Mouse (Mus musculus): Measurements from ENCODE around the gene Rfc2. TPM values are rescaled to one million over a fixed set of nuclear protein-coding genes. Genes with fewer than 3 reads are reported as not detected.

The Rfc2 gene
- polyA plus RNA-seq, 1 experiment from 2014 or later = 298 TPM

- Histone ChIP-seq H3K4me1 (replicated peaks; ENCODE audit: control insufficient read depth, insufficient read depth, low read length) (peaks cover 21% of the 10 kb centered on the region), H3K9ac (ENCODE audit: low read length) (no peak overlapping the region), H3K36me3 (ENCODE audit: control insufficient read depth, insufficient read depth, low read length) (no peaks in the 10 kb centered on the region), H3K27me3 (replicated peaks; ENCODE audit: control insufficient read depth, insufficient read depth, low read length) (no peaks in the 10 kb centered on the region), H3K27ac (ENCODE audit: low read depth) (no peak overlapping the region), H3K4me3 (ENCODE audit: low read depth, low read length) (no peak overlapping the region), H3K4me2 (ENCODE audit: low read length) (no peak overlapping the region), H3K9me3 (ENCODE audit: control insufficient read depth, low read length) (no peaks in the 10 kb centered on the region)
- WGBS = 85% methylated on average over 7 of the region's 7 CpGs
- ATAC-seq (replicated peaks; ENCODE audit: low FRiP score, low TSS enrichment, low read depth) (no peak), DNase-seq (ENCODE audit: low spot score) (no peak)
These were observed 34.4 kb upstream of the Rfc2 start for GRCm38 (mm10) chr5:134546790-134547189.

- ATAC-seq (replicated peaks; ENCODE audit: low FRiP score, low TSS enrichment, low read depth) (no peak), DNase-seq (ENCODE audit: low spot score) (no peak)
- WGBS = 46% methylated on average over 5 of the region's 5 CpGs
- Histone ChIP-seq H3K4me2 (ENCODE audit: low read length) (no peak overlapping the region), H3K36me3 (ENCODE audit: control insufficient read depth, insufficient read depth, low read length) (no peaks in the 10 kb centered on the region), H3K4me3 (ENCODE audit: low read depth, low read length) (no peak overlapping the region), H3K9ac (ENCODE audit: low read length) (no peak overlapping the region), H3K27ac (ENCODE audit: low read depth) (no peak overlapping the region), H3K9me3 (ENCODE audit: control insufficient read depth, low read length) (no peaks in the 10 kb centered on the region), H3K27me3 (replicated peaks; ENCODE audit: control insufficient read depth, insufficient read depth, low read length) (no peaks in the 10 kb centered on the region), H3K4me1 (replicated peaks; ENCODE audit: control insufficient read depth, insufficient read depth, low read length) (peaks cover 26% of the 10 kb centered on the region)
These were observed 32.9 kb upstream of the Rfc2 start for GRCm38 (mm10) chr5:134548306-134548705.

DNA sequence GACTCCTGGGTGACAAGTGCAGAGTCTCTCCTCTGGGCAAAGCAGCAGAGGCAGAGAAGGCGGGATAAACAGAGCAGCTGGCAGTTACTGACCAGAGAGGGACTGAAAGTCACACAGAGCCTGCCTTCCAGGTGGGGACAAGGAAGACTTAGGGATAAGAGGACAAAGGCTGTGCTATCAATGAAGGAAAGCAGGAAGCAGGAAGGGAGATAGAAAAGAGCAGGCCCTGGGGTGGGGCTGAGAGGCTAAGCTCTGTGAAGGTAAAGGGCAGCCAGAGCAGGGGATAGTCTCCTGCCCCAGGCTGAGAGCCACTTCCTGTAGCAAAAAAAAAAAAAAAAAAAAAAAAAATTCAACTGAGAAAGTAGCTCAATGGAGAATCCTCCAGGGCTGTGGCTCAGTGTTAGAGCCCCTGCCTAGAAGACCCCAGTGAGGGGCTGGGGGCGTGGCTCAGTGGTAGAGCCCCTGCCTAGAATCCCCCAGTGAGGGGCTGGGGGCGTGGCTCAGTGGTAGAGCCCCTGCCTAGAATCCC, 31.5 kb upstream of the Rfc2 start:
- 88% methylated on average over 3 of the region's 3 CpGs for WGBS
- H3K9ac ChIP-seq (ENCODE audit: low read length) = no peak overlapping the region
- DNase-seq (ENCODE audit: low spot score) (no peak), ATAC-seq (replicated peaks; ENCODE audit: low FRiP score, low TSS enrichment, low read depth) (no peak)
- no peaks in the 10 kb centered on the region for H3K9me3 ChIP-seq (ENCODE audit: control insufficient read depth, low read length)
- H3K27ac ChIP-seq (ENCODE audit: low read depth) = no peak overlapping the region
- no peak overlapping the region for H3K4me2 ChIP-seq (ENCODE audit: low read length)
- peaks cover 26% of the 10 kb centered on the region for H3K4me1 ChIP-seq (replicated peaks; ENCODE audit: control insufficient read depth, insufficient read depth, low read length)
- no peak overlapping the region for H3K4me3 ChIP-seq (ENCODE audit: low read depth, low read length)
- H3K27me3 ChIP-seq (replicated peaks; ENCODE audit: control insufficient read depth, insufficient read depth, low read length) = no peaks in the 10 kb centered on the region
- H3K36me3 ChIP-seq (ENCODE audit: control insufficient read depth, insufficient read depth, low read length) = no peaks in the 10 kb centered on the region

- H3K9ac ChIP-seq (ENCODE audit: low read length) = peak overlapping the region; percentile 86
- peak overlapping the region; percentile 80 for H3K4me3 ChIP-seq (ENCODE audit: low read depth, low read length)
- H3K27me3 ChIP-seq (replicated peaks; ENCODE audit: control insufficient read depth, insufficient read depth, low read length) = no peaks in the 10 kb centered on the region
- no peaks in the 10 kb centered on the region for H3K9me3 ChIP-seq (ENCODE audit: control insufficient read depth, low read length)
- DNase-seq (ENCODE audit: low spot score) (no peak), ATAC-seq (replicated peaks; ENCODE audit: low FRiP score, low TSS enrichment, low read depth) (0 out of 2 replicates have a peak, but pooled peaks have one; percentile 26)
- H3K4me2 ChIP-seq (ENCODE audit: low read length) = peak overlapping the region; percentile 92
- 11% methylated on average over 6 of the region's 6 CpGs for WGBS
- H3K27ac ChIP-seq (ENCODE audit: low read depth) = peak overlapping the region; percentile 93; the same call in 1 of the 2 replicates
- H3K36me3 ChIP-seq (ENCODE audit: control insufficient read depth, insufficient read depth, low read length) = no peaks in the 10 kb centered on the region
- H3K4me1 ChIP-seq (replicated peaks; ENCODE audit: control insufficient read depth, insufficient read depth, low read length) = peaks cover 34% of the 10 kb centered on the region
These were observed 30.3 kb upstream of the Rfc2 start for GRCm38 (mm10) chr5:134550836-134551232.

DNA sequence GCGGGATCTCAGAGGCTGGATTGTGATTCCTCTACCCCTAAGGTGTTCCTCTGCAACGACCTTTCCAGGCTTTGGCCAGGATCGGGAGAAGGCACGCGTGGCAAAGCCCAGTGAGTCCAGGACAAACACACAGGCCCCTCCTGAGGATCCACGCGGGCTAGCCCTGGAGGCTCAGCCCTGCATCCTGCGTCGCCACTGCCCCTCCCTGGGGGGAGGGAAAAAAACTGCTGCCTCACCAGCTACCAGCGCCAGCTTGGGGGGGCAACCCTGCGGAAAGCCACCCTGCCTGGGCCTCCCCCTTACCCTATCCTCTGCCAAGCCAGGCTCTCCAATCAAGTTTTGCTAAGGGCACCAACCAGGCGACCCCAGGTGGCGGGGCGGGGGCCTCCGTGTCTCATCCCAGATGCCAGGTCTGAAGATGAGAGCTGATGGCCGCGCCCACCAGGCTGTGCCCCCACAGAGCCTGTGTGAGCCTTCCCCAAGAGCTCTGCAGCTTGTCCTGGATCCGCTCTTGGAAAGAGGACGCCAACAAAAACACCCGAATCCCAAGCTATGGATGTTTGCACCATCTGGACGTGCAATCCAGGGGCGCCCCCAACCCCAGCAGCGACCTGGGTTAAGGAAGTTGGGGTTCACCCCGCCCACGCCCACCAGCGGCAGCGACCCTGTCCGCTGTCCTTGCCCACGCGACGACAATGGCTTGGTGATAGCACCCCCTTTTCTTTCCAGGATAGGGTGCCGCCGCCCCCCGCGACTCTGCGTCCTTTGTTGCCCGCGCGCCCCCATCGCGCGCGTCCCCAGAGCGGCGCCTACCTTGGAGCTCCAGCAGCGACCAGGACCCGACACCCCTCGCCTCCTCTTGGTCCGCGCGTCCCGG, 29.7 kb upstream of the Rfc2 start:
- Histone ChIP-seq H3K9ac (ENCODE audit: low read length) (peak overlapping the region; percentile 86), H3K27me3 (replicated peaks; ENCODE audit: control insufficient read depth, insufficient read depth, low read length) (no peaks in the 10 kb centered on the region), H3K4me1 (replicated peaks; ENCODE audit: control insufficient read depth, insufficient read depth, low read length) (peaks cover 34% of the 10 kb centered on the region), H3K4me3 (ENCODE audit: low read depth, low read length) (peak overlapping the region; percentile 80), H3K27ac (ENCODE audit: low read depth) (peak overlapping the region; percentile 93), H3K9me3 (ENCODE audit: control insufficient read depth, low read length) (no peaks in the 10 kb centered on the region), H3K4me2 (ENCODE audit: low read length) (peak overlapping the region; percentile 92), H3K36me3 (ENCODE audit: control insufficient read depth, insufficient read depth, low read length) (no peaks in the 10 kb centered on the region)
- 1% methylated on average over 52 of the region's 52 CpGs for WGBS
- ATAC-seq (replicated peaks; ENCODE audit: low FRiP score, low TSS enrichment, low read depth) (no peak; the same call in 1 of the 2 replicates), DNase-seq (ENCODE audit: low spot score) (peak; percentile 72)

GRCm38 (mm10) chr5:134552110-134552972, 28.8 kb upstream of the Rfc2 start, which contains the start of gene Clip2:
TSS of gene Clip2 (minus strand) at chr5:134552434.
- WGBS = 1% methylated on average over 54 of the region's 61 CpGs
- Histone ChIP-seq H3K9me3 (ENCODE audit: control insufficient read depth, low read length) (no peaks in the 10 kb centered on the region), H3K27me3 (replicated peaks; ENCODE audit: control insufficient read depth, insufficient read depth, low read length) (no peaks in the 10 kb centered on the region), H3K27ac (ENCODE audit: low read depth) (peak within 1 kb of the TSS; percentile 93), H3K4me2 (ENCODE audit: low read length) (peak within 1 kb of the TSS; percentile 92), H3K36me3 (ENCODE audit: control insufficient read depth, insufficient read depth, low read length) (no peaks in the 10 kb centered on the region), H3K4me1 (replicated peaks; ENCODE audit: control insufficient read depth, insufficient read depth, low read length) (peaks cover 34% of the 10 kb centered on the region), H3K9ac (ENCODE audit: low read length) (peak within 1 kb of the TSS; percentile 86), H3K4me3 (ENCODE audit: low read depth, low read length) (peak within 1 kb of the TSS; percentile 80)
- ATAC-seq (replicated peaks; ENCODE audit: low FRiP score, low TSS enrichment, low read depth) = peak; percentile 83
- DNase-seq (ENCODE audit: low spot score) = peak; percentile 98

GRCm38 (mm10) chr5:134553951-134554546, 27.1 kb upstream of the Rfc2 start:
- Histone ChIP-seq H3K4me3 (ENCODE audit: low read depth, low read length) (no peak overlapping the region), H3K27me3 (replicated peaks; ENCODE audit: control insufficient read depth, insufficient read depth, low read length) (no peaks in the 10 kb centered on the region), H3K4me2 (ENCODE audit: low read length) (no peak overlapping the region), H3K9me3 (ENCODE audit: control insufficient read depth, low read length) (no peaks in the 10 kb centered on the region), H3K9ac (ENCODE audit: low read length) (no peak overlapping the region), H3K36me3 (ENCODE audit: control insufficient read depth, insufficient read depth, low read length) (no peaks in the 10 kb centered on the region), H3K4me1 (replicated peaks; ENCODE audit: control insufficient read depth, insufficient read depth, low read length) (peaks cover 29% of the 10 kb centered on the region), H3K27ac (ENCODE audit: low read depth) (no peak overlapping the region)
- DNase-seq (ENCODE audit: low spot score) = no peak
- ATAC-seq (replicated peaks; ENCODE audit: low FRiP score, low TSS enrichment, low read depth) = no peak
- 83% methylated on average over 5 of the region's 5 CpGs for WGBS
